Mouse (Mus musculus) brain, adult 2 months (tissue): ENCODE results near the gene Stxbp1.

ENCODE experiments used
- DNase-seq: peaks from one replicate; pipeline ENCODE4 v3.0.0; 2011; ENCODE audit warnings: low read depth, low spot score

Gene Stxbp1

DNA sequence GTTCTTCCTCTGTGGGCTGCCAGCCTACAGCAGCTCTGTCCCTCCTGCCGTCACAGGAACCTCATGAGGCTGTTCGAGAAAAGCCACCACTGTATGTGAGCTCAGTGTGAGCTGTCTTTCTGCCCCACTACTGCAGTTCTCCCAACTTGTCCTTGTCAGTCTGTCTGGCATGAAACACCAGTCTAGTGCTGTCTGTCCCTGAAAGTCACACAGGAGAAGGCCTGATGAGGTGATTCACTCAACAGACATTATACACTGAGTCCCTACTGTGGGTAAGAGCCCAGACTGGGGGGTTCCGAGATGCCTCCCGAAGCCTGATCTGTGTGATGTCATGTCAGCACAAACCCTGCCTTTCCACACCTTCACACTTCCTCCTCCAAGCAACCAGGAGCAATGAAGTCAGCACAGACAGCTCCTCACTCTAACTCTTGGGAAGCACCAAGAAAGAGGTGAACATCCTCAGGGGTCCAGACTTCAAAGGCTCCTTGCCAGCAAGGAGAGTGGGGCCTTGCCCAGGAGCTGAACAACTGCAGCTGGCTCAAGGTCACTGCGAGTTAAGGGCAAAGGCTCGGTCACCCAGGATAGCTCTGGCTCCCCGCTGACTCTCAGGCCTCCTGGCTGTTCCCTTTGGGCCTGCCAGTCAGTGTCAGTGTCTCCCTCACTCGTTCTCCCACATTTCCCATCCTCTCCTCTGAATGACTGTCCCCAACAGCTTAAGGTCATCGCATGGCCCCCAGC lies 8.7 kb downstream of the Stxbp1 start:
- no peak for DNase-seq

- peak; percentile 71 for DNase-seq
Observed at GRCm38 (mm10) chr2:32835588-32835987, 11.5 kb downstream of the Stxbp1 start.

DNA sequence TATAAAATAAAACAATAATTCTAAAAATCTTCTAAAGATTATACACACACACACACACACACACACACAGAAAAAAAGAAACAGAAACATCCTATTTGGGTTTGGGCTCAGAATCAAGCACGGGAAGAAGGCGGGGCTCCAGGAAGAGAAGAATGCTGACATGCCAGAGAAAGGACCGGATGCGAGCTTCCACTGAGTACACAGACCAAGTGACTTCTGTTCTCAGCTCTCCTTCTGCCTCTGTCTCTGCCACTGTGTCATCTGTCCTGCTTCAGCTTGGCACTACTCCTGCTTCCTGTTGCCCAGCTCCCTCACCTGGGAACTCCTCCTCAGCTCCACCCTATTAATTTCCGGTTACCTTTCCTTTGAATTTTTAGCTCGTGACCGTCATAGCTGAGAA lies 12.5 kb downstream of the Stxbp1 start:
- peak; percentile 72 for DNase-seq

DNA sequence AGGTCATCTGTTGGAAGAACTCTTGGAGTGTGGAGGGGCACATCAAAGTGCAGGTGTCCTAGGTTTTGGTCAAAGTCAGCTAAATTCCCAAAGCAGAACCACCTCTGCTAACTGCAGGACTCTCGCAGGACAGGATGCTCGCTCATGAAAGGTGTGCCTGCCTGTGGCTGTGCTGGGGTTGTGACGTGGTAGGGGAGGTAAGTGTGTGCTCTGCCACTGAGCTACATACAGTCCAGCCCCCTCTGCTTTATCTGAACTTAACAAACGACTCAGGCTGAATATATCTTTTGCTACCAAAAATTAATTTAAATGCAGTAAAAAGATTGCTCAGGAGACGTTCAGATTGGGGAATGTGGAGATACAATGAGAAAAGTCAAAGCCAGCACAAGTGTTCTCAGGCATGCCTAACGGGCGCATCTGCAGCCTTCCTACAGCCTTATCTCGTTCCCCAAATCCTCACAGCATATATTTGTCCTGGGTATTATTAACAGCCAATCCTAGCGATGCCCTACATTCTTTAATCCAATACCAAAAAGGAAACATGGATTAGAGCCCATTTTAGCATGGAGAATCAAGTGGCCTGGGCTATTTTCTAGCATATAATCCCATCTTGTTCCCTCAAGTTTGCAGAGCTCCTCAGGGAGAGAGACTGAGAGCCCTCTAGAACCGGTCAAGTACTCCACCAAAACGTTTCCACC lies 17.9 kb downstream of the Stxbp1 start:
- peak; percentile 57 for DNase-seq

GRCm38 (mm10) chr2:32825796-32826195 lies 21.2 kb downstream of the Stxbp1 start:
- no peak for DNase-seq

DNA sequence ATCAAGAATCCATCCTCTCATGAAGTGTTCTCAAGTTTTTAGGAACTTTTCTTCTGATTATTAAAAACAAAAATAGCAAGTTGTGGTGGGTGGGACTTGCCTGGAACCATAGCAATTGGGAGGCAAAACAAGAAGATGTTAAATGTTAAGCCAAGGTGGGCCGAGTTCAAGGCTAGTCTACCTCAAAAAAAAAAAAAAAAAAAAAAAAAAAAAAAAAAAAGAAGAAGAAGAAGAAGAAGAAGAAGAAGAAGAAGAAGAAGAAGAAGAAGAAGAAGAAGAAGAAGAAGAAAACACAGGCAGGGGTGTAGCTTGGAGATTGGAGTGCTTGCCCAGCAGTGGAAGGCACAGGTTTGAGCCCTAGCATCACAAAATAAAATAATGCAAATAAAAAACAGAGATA lies 22.3 kb downstream of the Stxbp1 start:
- DNase-seq, result no peak

- DNase-seq, result no peak
Observed at GRCm38 (mm10) chr2:32824181-32824580, 22.9 kb downstream of the Stxbp1 start.

GRCm38 (mm10) chr2:32823579-32824154 lies 23.4 kb downstream of the Stxbp1 start:
- peak; percentile 46 for DNase-seq

- DNase-seq, result no peak
Observed at GRCm38 (mm10) chr2:32823153-32823552, 23.9 kb downstream of the Stxbp1 start.

DNA sequence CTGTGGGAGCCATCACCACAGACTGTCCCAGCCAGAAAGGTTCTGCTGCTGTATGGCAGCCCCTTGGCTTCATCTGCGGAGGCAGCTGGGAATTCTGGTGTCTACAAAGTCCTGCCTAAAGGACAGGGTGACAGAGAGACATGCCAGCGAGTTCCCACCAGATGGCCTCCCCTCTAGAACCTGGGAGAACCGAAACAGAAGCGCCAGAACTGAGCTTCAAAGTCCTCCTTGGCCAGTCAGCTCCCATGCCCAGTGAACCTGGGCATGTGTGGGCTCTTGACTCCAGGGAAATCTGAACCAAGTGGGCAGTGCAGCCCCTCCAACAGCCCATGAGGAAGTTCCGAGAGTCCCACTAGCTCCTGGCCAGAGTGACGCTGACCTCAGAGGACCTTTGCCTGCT lies 24.4 kb downstream of the Stxbp1 start:
- peak; percentile 83 for DNase-seq

DNA sequence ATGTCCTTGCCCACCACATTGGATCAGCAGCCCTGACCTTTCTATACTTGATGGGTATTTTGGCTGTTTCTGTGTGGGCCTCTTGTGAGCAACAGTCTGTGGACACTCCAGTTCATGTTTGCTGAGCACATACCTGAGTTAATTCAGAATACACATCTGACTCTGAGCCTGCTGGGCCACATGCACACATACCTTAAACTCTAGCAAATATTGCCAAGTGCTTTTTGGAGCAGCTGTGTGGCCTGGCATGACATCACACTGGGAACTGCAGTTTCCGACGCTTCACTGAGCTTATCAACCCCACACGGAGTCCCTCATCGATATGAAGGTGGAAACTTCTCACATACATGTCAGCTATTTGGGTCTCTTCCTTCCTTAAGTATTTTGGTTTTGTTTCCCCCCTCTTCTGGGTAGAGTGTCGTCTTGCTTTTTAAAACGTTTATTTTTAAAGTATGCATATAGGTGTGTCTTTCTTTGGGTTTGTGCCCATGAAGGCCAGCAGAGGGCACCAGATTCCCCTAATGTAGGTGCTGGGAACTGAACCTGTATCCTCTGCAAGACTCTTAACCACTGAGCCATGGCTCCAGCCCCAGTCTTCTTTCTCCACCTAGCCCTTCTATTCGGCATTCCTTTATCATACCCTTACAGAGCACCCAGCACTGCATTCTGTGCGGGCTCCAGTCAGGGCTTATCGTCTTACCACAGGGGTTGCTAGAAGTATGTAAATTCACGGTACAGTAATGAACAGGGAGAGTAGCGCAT lies 25.8 kb downstream of the Stxbp1 start:
- DNase-seq, result peak; percentile 77

DNA sequence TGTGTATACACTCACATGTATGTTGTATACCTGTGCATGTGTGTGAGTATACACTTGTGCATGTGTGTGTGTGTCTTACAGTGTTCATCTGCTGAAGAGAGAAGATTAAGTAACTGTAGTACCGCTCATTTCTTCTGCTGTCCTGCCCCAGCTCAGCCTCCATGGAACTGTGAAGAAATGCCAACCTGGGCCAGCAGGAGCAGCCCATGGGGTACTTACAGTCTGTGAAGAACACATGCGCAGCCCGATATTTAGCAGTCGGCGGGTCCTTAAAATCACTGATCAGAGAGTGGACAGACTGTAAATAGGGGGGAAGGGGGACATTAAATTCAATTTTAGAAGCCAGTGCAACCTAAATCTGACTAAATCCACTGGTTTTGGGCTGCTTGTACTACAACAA lies 28.8 kb downstream of the Stxbp1 start:
- no peak for DNase-seq

GRCm38 (mm10) chr2:32817589-32817988 lies 29.5 kb downstream of the Stxbp1 start:
- DNase-seq, result no peak

GRCm38 (mm10) chr2:32816946-32817581 lies 30.0 kb downstream of the Stxbp1 start:
- DNase-seq, result peak; percentile 98

DNA sequence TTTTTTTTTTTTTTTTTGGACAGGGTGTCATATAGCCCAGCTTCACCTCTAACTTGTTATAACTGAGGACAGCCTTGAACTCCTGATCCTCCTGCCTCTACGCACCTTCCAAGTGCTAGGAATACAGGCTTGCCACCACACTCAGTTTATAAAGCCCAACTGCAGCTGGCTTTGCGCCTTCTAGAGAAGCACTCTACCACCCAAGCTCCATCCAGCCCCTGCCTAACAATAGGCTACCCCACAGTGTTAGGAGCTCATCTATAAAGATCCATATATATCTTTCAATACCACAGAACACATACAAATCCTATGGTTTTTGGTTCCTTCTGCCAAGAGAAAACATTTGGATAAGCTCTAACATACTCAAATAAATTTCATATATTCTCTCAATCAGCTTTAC lies 30.5 kb downstream of the Stxbp1 start:
- DNase-seq, result no peak

DNA sequence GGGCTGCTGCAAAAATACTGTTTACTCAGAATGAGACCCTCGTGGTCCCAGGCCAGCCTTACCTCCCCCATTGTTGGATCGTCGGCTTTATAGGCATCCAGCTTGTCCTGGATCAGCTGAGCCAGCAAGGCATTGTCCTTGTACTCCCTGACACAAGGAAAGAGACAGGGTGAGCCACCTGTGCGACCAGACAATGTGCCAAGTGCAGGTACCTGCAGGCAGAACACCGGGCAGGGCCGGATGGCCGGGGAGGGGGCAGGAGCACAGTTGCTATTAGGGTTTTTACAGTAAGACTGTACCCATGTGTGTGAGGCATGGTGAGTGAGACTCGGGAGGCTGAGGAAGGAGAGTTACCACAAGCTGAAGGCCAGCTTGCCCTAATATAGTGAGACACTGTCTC lies 35.1 kb downstream of the Stxbp1 start:
- DNase-seq, result peak; percentile 90

DNA sequence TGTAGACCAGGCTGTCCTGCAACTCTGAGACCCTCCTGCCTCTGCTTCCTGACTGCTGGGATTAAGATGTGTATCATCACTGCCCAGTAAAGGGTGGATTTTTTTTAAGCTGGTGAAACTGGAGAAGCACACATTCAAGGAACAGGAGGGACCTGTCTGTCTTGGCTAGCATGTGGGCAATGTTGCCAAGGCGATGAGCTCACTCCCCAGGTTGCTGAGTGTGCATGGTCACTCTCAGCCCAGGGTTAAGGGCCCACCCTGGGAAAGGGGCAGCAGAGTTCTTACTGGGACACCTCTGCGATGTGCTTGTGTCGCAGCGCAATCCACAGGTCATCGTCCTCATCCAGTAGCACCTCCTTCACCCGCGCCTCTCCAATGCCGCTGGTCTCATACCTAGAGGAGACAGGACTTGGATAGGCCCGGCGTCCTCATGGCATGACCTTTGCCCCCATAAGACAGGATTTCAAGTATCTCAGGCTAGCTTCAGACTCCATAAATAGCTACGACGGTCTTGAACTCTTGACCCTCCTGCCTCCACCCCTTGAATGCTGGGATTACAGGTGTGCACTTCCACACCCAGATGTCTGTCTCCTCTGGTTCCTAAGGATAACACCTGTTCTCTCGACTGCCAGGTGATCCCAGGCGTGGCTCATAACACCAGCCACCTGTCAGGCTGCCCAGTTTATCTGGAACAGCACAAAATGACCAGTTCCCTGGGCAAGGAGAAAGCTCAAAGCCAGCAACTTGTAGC lies 38.1 kb downstream of the Stxbp1 start:
- DNase-seq, result no peak

DNA sequence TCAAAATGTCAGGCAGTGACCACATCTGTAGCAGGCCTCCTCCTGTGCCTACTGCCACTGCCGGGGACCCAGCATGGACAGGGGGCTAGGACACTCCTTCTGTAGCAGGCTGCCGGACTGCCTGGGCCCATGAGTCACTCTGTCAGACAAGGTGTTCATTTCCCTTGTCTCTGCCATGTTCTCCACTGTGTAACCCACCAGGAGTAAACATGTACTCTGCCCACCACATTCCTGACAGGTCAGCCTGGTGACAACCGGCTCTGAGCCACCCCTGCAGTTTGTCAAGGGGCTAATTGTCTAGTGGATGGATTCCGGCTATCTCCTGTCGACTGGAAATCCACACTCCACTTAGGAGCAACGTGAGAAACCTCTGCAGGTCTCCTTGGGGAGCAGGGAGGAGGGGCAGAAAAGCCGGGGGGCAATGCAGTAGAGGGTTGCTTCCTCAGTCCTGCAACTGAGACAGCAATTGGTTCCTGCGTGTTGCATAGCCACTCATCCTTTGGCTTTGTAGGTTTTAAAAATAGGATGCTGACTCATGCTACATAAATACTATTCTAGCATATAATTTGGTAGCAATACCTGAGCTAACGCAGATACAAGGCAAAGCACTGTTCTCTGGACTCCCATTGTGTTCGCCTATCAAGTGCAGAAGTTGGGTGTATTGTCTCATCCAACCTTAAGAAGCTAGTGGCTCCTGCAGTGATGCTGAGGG lies 48.6 kb downstream of the Stxbp1 start:
- peak; percentile 79 for DNase-seq

DNA sequence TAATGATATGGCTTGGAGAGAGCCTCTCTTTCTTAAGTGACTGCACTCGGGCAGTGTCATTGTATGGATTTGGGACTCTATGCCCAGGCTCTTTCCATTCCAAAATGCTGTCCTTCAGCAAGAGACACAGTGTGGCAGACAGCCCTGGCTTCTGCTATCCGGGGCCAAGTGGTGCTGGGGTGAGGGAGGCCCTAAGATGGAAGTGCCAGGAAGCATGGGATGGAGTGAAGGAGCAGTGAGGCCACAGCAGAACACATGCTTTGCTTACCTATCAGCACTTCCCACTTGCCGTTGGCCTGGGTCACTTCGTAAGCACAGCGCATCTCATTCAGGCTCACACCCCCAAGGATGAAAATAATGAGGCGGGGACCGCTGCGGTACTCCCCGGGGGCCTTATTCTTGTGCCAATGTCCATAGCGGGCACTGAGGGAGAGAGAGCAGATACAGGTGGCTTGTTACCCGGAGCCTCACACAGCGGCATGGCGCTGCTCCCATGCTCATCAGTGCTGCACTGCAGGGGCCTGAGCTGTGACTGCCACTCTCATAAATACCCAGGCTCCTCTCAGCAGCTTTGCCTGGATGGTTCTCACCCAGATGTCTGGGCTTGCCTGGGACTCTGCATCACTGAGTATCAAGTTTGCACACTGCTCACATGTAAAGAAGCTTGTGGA lies 51.2 kb downstream of the Stxbp1 start:
- DNase-seq, result peak; percentile 58

GRCm38 (mm10) chr2:32791297-32791696 lies 55.7 kb downstream of the Stxbp1 start:
- DNase-seq, result peak; percentile 54
